Mouse (Mus musculus): ENCODE measurements around the gene Pde4dip. TPM values are rescaled to one million over a fixed set of nuclear protein-coding genes. Genes with fewer than 3 reads are reported as not detected.
A peak's percentile ranks its signal among the peaks of the same experiment; 100 is the strongest.

Gene Pde4dip
- polyA plus RNA-seq, 1 experiment = 39.5 TPM

DNA sequence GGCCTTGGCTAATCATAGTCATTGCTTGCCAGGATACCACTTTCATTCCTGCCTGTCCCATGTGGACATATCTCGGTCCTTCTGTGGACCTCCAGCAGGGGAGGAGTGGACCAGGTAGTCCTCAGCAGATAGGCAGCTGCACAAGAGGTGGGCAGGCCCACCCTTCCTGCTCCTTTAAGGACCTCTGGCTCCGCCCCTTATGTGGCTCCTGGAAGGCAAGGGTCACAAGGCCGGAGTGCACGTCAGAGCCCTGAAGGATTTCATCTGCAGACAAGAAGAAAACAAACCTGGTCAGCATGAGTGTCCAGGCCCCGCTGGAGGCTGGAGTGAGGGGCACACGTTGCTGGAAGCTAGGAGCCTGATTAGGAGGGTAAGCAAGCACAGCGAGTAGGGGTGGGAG, 197.9 kb downstream of the Pde4dip start:
- Histone ChIP-seq H3K4me1 (ENCODE audit: control insufficient read depth, insufficient read depth, low read length) (peaks cover 10% of the 10 kb centered on the region), H3K4me3 (ENCODE audit: insufficient read depth, low read depth, low read length) (no peak overlapping the region), H3K27ac (ENCODE audit: insufficient read depth, low read depth, low read length) (no peak overlapping the region)
- 67% methylated on average over 7 of the region's 7 CpGs for whole genome bisulfite sequencing
- TF ChIP-seq POLR2A (IDR thresholded peaks at IDR 0.05; ENCODE audit: insufficient read depth, low read depth, low read length) = no peak

DNA sequence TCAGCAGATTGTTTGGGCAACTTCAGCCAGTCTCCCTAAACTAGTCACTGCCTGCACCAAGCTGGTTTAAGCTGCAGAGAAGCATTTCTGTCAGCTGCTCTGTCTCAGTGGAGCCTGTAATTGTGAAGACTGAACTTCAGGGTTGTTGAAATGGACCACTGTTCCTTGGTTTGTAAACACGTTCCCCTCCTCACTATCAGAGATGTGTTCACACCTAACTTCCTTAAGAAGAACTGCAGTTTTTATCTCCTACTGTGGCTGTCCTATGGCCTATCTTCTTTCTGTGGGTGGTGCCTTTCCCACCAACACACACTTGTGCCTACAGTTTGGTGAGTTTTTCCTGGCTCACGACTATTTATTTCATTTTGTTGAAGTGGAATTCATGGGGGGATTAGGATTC, 199.2 kb downstream of the Pde4dip start:
- Histone ChIP-seq H3K4me1 (ENCODE audit: control insufficient read depth, insufficient read depth, low read length) (peaks cover 10% of the 10 kb centered on the region), H3K27ac (ENCODE audit: insufficient read depth, low read depth, low read length) (no peak overlapping the region), H3K4me3 (ENCODE audit: insufficient read depth, low read depth, low read length) (no peak overlapping the region)
- TF ChIP-seq POLR2A (IDR thresholded peaks at IDR 0.05; ENCODE audit: insufficient read depth, low read depth, low read length) (no peak), CTCF (IDR thresholded peaks at IDR 0.05; ENCODE audit: insufficient read depth, low read depth, low read length) (no peak)
- 71% methylated on average over 2 of the region's 2 CpGs for whole genome bisulfite sequencing

DNA sequence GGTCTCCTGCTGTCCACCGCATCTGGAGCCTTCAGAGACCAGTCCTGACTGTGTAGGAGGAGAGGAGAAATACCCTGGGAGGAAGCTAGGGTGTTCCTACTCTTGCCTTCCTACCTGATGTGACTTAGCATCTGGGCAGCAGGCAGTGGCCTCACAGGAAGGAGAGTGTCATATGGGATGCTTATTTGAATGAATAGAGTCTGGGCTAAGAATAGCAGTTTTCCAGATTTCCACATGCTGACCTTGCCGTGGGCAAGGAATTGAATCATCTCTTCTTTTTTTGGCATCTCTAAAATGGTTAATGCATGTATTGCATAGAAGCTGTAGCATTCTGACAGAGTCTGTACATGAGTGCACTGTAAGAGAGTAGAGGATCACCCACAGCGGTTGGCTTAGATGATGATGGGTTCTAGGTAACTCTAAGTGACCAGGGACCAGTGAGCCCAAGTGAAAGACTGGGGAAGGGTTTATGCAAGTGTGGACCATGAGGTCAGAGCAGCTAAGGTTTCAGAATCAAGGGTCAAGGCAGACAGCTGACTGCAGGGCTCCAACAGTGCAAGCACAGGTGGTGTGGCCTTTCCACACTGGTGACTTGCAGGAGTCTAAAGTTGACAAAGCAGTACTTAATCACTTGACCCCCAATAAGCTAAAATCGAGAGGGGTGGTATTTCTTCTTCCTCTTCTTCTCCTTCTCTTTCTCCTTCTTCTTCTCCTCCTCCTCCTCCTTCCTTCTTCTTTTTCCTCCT, 202.0 kb downstream of the Pde4dip start:
- no peak for TF ChIP-seq CTCF (IDR thresholded peaks at IDR 0.05; ENCODE audit: insufficient read depth, low read depth, low read length)
- no peak for TF ChIP-seq POLR2A (IDR thresholded peaks at IDR 0.05; ENCODE audit: insufficient read depth, low read depth, low read length)
- Histone ChIP-seq H3K4me1 (ENCODE audit: control insufficient read depth, insufficient read depth, low read length) (peaks cover 14% of the 10 kb centered on the region; the same call in 1 of the 2 replicates), H3K4me3 (ENCODE audit: insufficient read depth, low read depth, low read length) (no peak overlapping the region), H3K27ac (ENCODE audit: insufficient read depth, low read depth, low read length) (no peak overlapping the region)
- WGBS = 76% methylated on average over 4 of the region's 4 CpGs

DNA sequence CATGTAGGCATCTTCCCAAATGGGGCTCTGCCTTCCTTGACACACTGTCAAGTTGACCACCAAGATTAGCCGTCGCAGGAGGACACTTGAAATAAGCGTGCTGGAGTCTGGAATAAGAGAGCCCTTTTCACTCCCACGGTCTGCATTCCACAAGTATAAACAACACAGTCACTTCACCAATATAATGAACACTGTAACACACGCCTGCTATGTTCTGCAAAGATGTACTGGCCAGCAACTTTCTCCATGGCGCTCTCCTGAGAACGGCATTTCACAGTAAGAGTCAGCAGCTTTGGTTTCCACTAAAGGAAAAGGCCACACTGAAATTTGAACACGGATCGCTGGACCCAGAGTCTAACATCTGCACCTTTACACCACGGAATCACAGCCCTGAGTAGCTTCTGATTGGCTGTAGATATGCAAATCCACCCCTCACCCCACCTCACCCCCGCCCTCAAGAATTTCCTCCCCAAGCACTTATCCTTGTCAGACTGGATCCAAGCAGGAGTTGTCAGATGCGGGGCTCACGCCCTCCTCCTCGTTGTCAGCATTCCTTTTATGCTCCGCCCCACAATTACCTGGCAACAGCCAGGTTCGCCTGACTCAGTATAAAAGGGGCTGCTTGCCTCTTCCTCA, 204.8 kb downstream of the Pde4dip start:
- Histone ChIP-seq H3K27ac (ENCODE audit: insufficient read depth, low read depth, low read length) (no peak overlapping the region), H3K4me3 (ENCODE audit: insufficient read depth, low read depth, low read length) (no peak overlapping the region), H3K4me1 (ENCODE audit: control insufficient read depth, insufficient read depth, low read length) (peaks cover 12% of the 10 kb centered on the region; the same call in 1 of the 2 replicates)
- TF ChIP-seq POLR2A (IDR thresholded peaks at IDR 0.05; ENCODE audit: insufficient read depth, low read depth, low read length) (no peak), CTCF (IDR thresholded peaks at IDR 0.05; ENCODE audit: insufficient read depth, low read depth, low read length) (no peak)
- WGBS = 18% methylated on average over 16 of the region's 16 CpGs

DNA sequence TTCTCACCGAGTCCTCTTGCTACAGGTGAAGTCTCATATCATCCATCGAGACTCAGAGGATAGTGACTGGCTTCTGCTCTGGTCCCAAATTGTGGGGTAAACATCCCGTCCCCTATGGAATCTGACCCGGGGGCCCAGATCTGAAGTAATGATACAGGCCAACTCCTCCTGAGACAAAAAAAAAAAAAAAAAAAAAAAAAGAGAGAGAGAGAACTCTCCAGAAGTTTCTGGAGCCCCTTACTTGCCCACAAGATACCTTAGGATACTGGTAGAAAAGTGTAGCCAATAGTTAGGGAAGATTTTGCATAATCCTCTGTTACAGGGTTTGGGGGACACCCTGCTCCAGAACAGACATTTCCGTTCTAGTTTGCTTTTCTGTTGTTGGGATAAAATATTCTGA, 205.9 kb downstream of the Pde4dip start:
- Histone ChIP-seq H3K4me3 (ENCODE audit: insufficient read depth, low read depth, low read length) (no peak overlapping the region), H3K27ac (ENCODE audit: insufficient read depth, low read depth, low read length) (no peak overlapping the region), H3K4me1 (ENCODE audit: control insufficient read depth, insufficient read depth, low read length) (peaks cover 12% of the 10 kb centered on the region; the same call in 1 of the 2 replicates)
- 44% methylated on average over 5 of the region's 5 CpGs for WGBS
- TF ChIP-seq CTCF (IDR thresholded peaks at IDR 0.05; ENCODE audit: insufficient read depth, low read depth, low read length) = no peak
- TF ChIP-seq POLR2A (IDR thresholded peaks at IDR 0.05; ENCODE audit: insufficient read depth, low read depth, low read length) = no peak

DNA sequence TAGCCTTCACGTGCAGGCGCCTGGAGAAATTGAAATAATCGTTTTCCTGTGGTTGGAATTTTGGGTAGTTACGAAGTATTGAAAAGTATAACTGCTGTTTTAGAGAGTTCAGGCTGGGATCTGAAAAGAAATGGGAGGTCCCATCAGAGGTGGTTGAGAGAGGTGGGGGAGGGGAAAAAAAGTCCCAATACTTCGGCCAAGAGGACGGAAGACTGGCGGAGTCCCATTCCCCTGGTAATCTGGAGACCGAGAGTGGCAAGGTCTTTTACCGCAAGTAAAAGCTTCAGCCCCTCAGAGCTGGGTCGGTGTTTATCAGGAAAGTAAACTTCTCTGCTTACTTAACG, 206.4 kb downstream of the Pde4dip start:
- TF ChIP-seq CTCF (IDR thresholded peaks at IDR 0.05; ENCODE audit: insufficient read depth, low read depth, low read length) = no peak
- TF ChIP-seq POLR2A (IDR thresholded peaks at IDR 0.05; ENCODE audit: insufficient read depth, low read depth, low read length) = no peak
- no peak overlapping the region for H3K4me3 ChIP-seq (ENCODE audit: insufficient read depth, low read depth, low read length)
- H3K27ac ChIP-seq (ENCODE audit: insufficient read depth, low read depth, low read length) = no peak overlapping the region
- WGBS = 8% methylated on average over 11 of the region's 11 CpGs
- peaks cover 12% of the 10 kb centered on the region; the same call in 1 of the 2 replicates for H3K4me1 ChIP-seq (ENCODE audit: control insufficient read depth, insufficient read depth, low read length)

DNA sequence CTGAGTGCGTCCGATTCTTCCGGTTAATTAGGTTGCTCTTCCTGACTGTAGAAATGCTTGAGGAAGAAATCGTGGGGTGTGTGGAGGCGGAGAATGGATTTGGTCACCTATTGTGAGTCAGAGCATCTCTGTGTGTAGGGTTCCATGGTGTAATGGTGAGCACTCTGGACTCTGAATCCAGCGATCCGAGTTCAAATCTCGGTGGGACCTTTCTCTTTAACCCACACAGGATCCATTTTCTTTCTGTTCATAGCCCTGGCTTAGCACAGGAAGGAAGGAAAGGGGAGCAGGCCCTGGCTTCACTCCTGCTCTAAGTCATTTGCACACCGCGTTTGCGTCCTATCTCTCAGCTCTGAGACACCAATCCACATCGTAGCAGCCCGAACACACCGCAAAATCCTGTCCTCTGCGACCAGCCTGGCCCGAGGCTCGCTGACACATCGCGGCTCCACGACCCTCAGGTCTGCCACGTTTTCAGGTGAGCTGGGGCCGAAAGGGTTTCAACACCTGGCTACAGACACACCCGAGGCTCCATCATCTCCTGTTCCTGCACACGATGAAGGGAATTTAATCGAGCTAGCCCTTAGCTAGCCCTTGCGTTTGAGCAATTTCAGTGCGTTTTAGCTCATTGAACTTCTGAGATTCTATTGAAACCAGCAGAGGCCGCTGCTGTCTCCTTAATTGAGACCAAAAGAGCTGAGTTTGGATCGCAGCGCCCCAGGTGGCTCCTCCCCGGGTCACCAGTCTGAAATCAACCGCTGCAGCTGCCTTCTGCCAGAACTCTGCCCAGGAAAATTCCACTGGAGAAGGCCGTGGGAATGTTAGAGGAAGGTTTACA, 207.0 kb downstream of the Pde4dip start:
- H3K4me1 ChIP-seq (ENCODE audit: control insufficient read depth, insufficient read depth, low read length) = peaks cover 12% of the 10 kb centered on the region; the same call in 1 of the 2 replicates
- TF ChIP-seq CTCF (IDR thresholded peaks at IDR 0.05; ENCODE audit: insufficient read depth, low read depth, low read length) (peak; percentile 55), POLR2A (IDR thresholded peaks at IDR 0.05; ENCODE audit: insufficient read depth, low read depth, low read length) (no peak)
- H3K27ac ChIP-seq (ENCODE audit: insufficient read depth, low read depth, low read length) = no peak overlapping the region
- H3K4me3 ChIP-seq (ENCODE audit: insufficient read depth, low read depth, low read length) = peak overlapping the region; percentile 28
- WGBS = 3% methylated on average over 33 of the region's 33 CpGs

DNA sequence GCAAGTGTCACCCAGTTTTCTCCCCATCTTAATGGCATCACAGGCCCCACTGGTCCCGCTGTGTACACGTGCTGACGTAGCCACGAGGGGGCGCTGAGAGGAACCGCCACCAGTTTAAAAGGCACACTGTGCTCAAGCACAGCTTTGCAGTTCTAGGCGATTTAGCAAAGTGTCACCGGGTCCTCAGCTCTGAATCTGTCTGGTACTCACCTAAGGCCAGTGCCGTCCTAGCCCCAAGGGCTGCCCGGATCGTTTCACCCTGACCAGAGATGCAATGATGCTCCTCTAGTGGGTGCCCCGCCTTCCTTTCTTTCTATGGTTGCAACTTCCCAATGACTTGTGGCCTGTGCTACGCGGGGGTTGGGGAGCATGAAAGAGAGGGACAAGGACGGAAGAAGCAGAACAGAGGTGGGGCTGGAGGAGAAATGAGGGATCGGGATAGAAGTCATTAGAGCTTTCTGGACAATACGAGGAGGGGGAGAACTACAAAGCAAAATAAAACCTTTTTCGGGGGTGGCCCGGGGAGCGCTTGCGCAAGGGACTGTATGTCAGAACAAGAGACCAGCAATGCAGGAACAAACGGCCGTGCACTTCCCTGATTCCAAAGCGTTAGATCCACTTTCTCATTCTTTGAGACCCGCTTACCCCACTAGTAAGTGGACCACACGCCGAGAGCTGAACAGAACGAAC, 207.7 kb downstream of the Pde4dip start:
- no peak for TF ChIP-seq POLR2A (IDR thresholded peaks at IDR 0.05; ENCODE audit: insufficient read depth, low read depth, low read length)
- TF ChIP-seq CTCF (IDR thresholded peaks at IDR 0.05; ENCODE audit: insufficient read depth, low read depth, low read length) = peak; percentile 78
- WGBS = 8% methylated on average over 28 of the region's 28 CpGs
- peak overlapping the region; percentile 28 for H3K4me3 ChIP-seq (ENCODE audit: insufficient read depth, low read depth, low read length)
- peaks cover 12% of the 10 kb centered on the region; the same call in 1 of the 2 replicates for H3K4me1 ChIP-seq (ENCODE audit: control insufficient read depth, insufficient read depth, low read length)
- no peak overlapping the region for H3K27ac ChIP-seq (ENCODE audit: insufficient read depth, low read depth, low read length)

Data from olfactory bulb, adult 2 months (tissue).